Mouse (Mus musculus) hindbrain, postnatal 0 days (tissue): ENCODE measurements around the gene Ect2. TPM values are rescaled to one million over a fixed set of nuclear protein-coding genes. Genes with fewer than 3 reads are reported as not detected.

Source experiments
- ATAC-seq: fragments of 200-750 bp; cut with Nextera tagmentation; 2 replicates; pipeline ENCODE4 v1.8.0; 2017; ENCODE audit warnings: mild to moderate bottlenecking, moderate TSS enrichment, moderate library complexity
- DNase-seq: peaks from one replicate; pipeline ENCODE4 v3.0.0-alpha.2; 2015; ENCODE audit warnings: low spot score
- H3K27ac ChIP-seq: fragments of 300-500 bp; sonication (generic); 2 replicates; pipeline ENCODE4 v1.5.1; 2014; ENCODE audit warnings: mild to moderate bottlenecking
- H3K27me3 ChIP-seq: fragments of 300-500 bp; sonication (generic); 2 replicates; pipeline ENCODE4 v1.6.1; 2014; ENCODE audit warnings: low read length, mixed read lengths; ENCODE audit not compliant: insufficient read depth
- H3K36me3 ChIP-seq: fragments of 300-500 bp; sonication (generic); 2 replicates; pipeline ENCODE4 v1.6.1; 2014; ENCODE audit warnings: low read length, mixed read lengths; ENCODE audit not compliant: insufficient read depth
- H3K4me1 ChIP-seq: fragments of 300-500 bp; sonication (generic); 2 replicates; pipeline ENCODE4 v1.6.1; 2014; ENCODE audit warnings: antibody characterized with exemption, low read length, mixed read lengths; ENCODE audit not compliant: insufficient read depth
- H3K4me2 ChIP-seq: fragments of 300-500 bp; sonication (generic); 2 replicates; pipeline ENCODE4 v1.6.1; 2014; ENCODE audit warnings: low read depth, mild to moderate bottlenecking, low read length, moderate library complexity, mixed read lengths
- H3K4me3 ChIP-seq: fragments of 300-500 bp; sonication (generic); 2 replicates; pipeline ENCODE4 v1.5.1; 2014; ENCODE audit warnings: low read length
- H3K9ac ChIP-seq: fragments of 300-500 bp; sonication (generic); replicated peaks from 2 replicates; pipeline ENCODE4 v1.6.1; 2014; ENCODE audit warnings: mild to moderate bottlenecking, low read length, moderate library complexity, mixed read lengths
- H3K9me3 ChIP-seq: fragments of 300-500 bp; sonication (generic); 2 replicates; pipeline ENCODE4 v1.6.1; 2016; ENCODE audit warnings: low read length, mixed read lengths
- CTCF ChIP-seq: IDR thresholded peaks from 2 replicates; pipeline ENCODE4 v1.5.1; 2016; ENCODE audit warnings: antibody characterized with exemption, control low read depth, low read depth
- WGBS: fragments of 180-500 bp; shearing (Covaris S2); extraction: QIAGEN DNeasy Blood & Tissue Kit; methylation state at CpG from one replicate; pipeline ENCODE4 v1.1.7; 2014; 5-methylcytosine and 5-hydroxymethylcytosine counted together
- polyA plus RNA-seq: library from polyadenylated mRNA; unstranded; fragments of >200 nt; fragmentation: Nextera tagmentation; extraction: Ambion mirVana; gene quantifications from 2 replicates; pipeline ENCODE4 v1.2.1, GENCODE M21; 2015
- total RNA-seq: library from RNA; depleted of rRNA; stranded (reverse); fragments of >200 nt; gene quantifications from 2 replicates; pipeline ENCODE4 v1.2.3, GENCODE M21; 2014

The Ect2 gene
- total and polyA plus RNA-seq, 2 experiments from 2014 or later, result 6.3 to 10.0 TPM

GRCm38 (mm10) chr3:27071706-27072105, 82.0 kb downstream of the Ect2 start:
- WGBS, result 94% methylated on average over 4 of the region's 4 CpGs
- DNase-seq (no peak), ATAC-seq (no peak)
- no peaks in the 10 kb centered on the region for H3K36me3 ChIP-seq
- no peaks in the 10 kb centered on the region for H3K27me3 ChIP-seq
- H3K4me2 ChIP-seq, result no peak overlapping the region
- H3K9ac ChIP-seq, result no peak overlapping the region
- no peak overlapping the region for H3K27ac ChIP-seq
- no peak for TF ChIP-seq CTCF
- H3K9me3 ChIP-seq, result no peaks in the 10 kb centered on the region
- no peaks in the 10 kb centered on the region for H3K4me1 ChIP-seq
- H3K4me3 ChIP-seq, result no peak overlapping the region

- no peaks in the 10 kb centered on the region for H3K36me3 ChIP-seq
- no peaks in the 10 kb centered on the region for H3K4me1 ChIP-seq
- H3K27me3 ChIP-seq, result no peaks in the 10 kb centered on the region
- H3K4me3 ChIP-seq, result no peak overlapping the region
- WGBS, result 65% methylated on average over 9 of the region's 9 CpGs
- DNase-seq, result peak; percentile 48
- no peaks in the 10 kb centered on the region for H3K9me3 ChIP-seq
- H3K9ac ChIP-seq, result no peak overlapping the region
- TF ChIP-seq CTCF, result no peak
- no peak overlapping the region for H3K27ac ChIP-seq
- no peak overlapping the region for H3K4me2 ChIP-seq
- ATAC-seq, result no peak
Observed at GRCm38 (mm10) chr3:27070340-27070739, 83.3 kb downstream of the Ect2 start.

GRCm38 (mm10) chr3:27067206-27067605, 86.5 kb downstream of the Ect2 start:
- peak; percentile 33; the same call in 1 of the 2 replicates for TF ChIP-seq CTCF
- ATAC-seq (no peak), DNase-seq (no peak)
- no peak overlapping the region for H3K4me2 ChIP-seq
- H3K9me3 ChIP-seq, result no peaks in the 10 kb centered on the region
- H3K36me3 ChIP-seq, result no peaks in the 10 kb centered on the region
- no peaks in the 10 kb centered on the region for H3K4me1 ChIP-seq
- no peak overlapping the region for H3K9ac ChIP-seq
- no peak overlapping the region for H3K4me3 ChIP-seq
- no peaks in the 10 kb centered on the region for H3K27me3 ChIP-seq
- H3K27ac ChIP-seq, result no peak overlapping the region

- Histone ChIP-seq H3K36me3 (no peaks in the 10 kb centered on the region), H3K4me2 (no peak overlapping the region), H3K27me3 (no peaks in the 10 kb centered on the region), H3K4me1 (no peaks in the 10 kb centered on the region), H3K27ac (no peak overlapping the region), H3K9ac (no peak overlapping the region), H3K9me3 (no peaks in the 10 kb centered on the region), H3K4me3 (no peak overlapping the region)
- ATAC-seq (no peak), DNase-seq (no peak)
- TF ChIP-seq CTCF, result no peak
- 93% methylated on average over 2 of the region's 2 CpGs for WGBS
Observed at GRCm38 (mm10) chr3:27064886-27065285, 88.8 kb downstream of the Ect2 start.

GRCm38 (mm10) chr3:27063399-27064260, 90.0 kb downstream of the Ect2 start:
- Histone ChIP-seq H3K4me3 (no peak overlapping the region), H3K27ac (no peak overlapping the region), H3K9ac (no peak overlapping the region), H3K4me2 (no peak overlapping the region), H3K36me3 (no peaks in the 10 kb centered on the region), H3K27me3 (no peaks in the 10 kb centered on the region), H3K4me1 (no peaks in the 10 kb centered on the region), H3K9me3 (no peaks in the 10 kb centered on the region)
- ATAC-seq, result no peak
- DNase-seq, result no peak
- no peak for TF ChIP-seq CTCF
- 67% methylated on average over 11 of the region's 11 CpGs for WGBS

GRCm38 (mm10) chr3:27060441-27060840, 93.2 kb downstream of the Ect2 start:
- WGBS, result 89% methylated on average over 12 of the region's 12 CpGs
- TF ChIP-seq CTCF, result no peak
- no peaks in the 10 kb centered on the region for H3K36me3 ChIP-seq
- H3K4me1 ChIP-seq, result no peaks in the 10 kb centered on the region
- H3K4me2 ChIP-seq, result no peak overlapping the region
- H3K9me3 ChIP-seq, result no peaks in the 10 kb centered on the region
- no peak overlapping the region for H3K9ac ChIP-seq
- no peak for DNase-seq
- no peak overlapping the region for H3K4me3 ChIP-seq
- H3K27ac ChIP-seq, result no peak overlapping the region
- no peaks in the 10 kb centered on the region for H3K27me3 ChIP-seq
- ATAC-seq, result no peak

- no peak overlapping the region for H3K27ac ChIP-seq
- no peak overlapping the region for H3K4me2 ChIP-seq
Observed at GRCm38 (mm10) chr3:27059529-27060322, 94.0 kb downstream of the Ect2 start.

More at GRCm38 (mm10) chr3:27059529-27060322, 94.0 kb downstream of the Ect2 start:
- 51% methylated on average over 12 of the region's 12 CpGs for WGBS
- DNase-seq (no peak), ATAC-seq (no peak)
- Histone ChIP-seq H3K27me3 (no peaks in the 10 kb centered on the region), H3K9me3 (no peaks in the 10 kb centered on the region), H3K36me3 (no peaks in the 10 kb centered on the region), H3K4me3 (no peak overlapping the region), H3K4me1 (no peaks in the 10 kb centered on the region), H3K9ac (no peak overlapping the region)
- TF ChIP-seq CTCF, result no peak
